Mouse (Mus musculus) gastrocnemius, adult 2 months (tissue): ENCODE measurements around the gene Ank2. TPM values are rescaled to one million over a fixed set of nuclear protein-coding genes. Genes with fewer than 3 reads are reported as not detected.

ENCODE experiments used
- DNase-seq: peaks from one replicate; pipeline ENCODE4 v3.0.0; 2022
- H3K27ac ChIP-seq: fragments of 200-600 bp; 2 replicates; pipeline ENCODE4 v1.8.1; 2022; ENCODE audit warnings: mild to moderate bottlenecking
- H3K4me3 ChIP-seq: fragments of 200-600 bp; 2 replicates; pipeline ENCODE4 v1.8.1; 2022; ENCODE audit warnings: mild to moderate bottlenecking, moderate library complexity
- CTCF ChIP-seq: fragments of 200-600 bp; IDR thresholded peaks from 2 replicates; pipeline ENCODE4 v1.8.1; 2022; ENCODE audit warnings: antibody characterized with exemption, mild to moderate bottlenecking, moderate library complexity
- intact Hi-C: fragments of 180-260 bp; cut with DNase I; formaldehyde crosslinking; loops from one replicate; pipeline ENCODE4 v1.15.1; 2025
- total RNA-seq, 2 experiments: library from RNA; stranded (reverse); gene quantifications; 2 replicates each; pipeline ENCODE4 v1.2.3; 2021

Gene Ank2
- total RNA-seq, 2 experiments from 2014 or later, result 94.5 to 154 TPM

DNA sequence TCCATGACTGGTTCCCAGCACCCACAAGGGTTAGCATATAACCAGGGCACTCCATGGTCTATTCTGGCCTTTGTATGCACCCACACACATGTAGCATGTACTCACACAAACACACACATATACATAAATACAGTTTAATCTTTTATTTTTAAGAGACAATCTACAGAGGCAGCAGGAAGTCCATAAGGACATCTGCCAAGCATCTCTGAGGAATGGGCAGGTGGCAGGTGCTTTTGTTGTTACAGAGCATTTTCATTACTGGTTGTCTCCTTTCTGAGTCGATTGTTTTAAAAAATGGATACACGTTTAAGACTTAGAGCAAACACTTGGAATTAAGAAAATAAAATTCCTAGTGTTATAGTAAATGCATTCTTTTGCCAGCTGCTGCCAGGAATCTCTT is 390.7 kb downstream of the Ank2 start:
- TF ChIP-seq CTCF, result no peak
- Histone ChIP-seq H3K4me3 (no peak overlapping the region), H3K27ac (no peak overlapping the region)
- intact Hi-C loops, result no loop called here
- DNase-seq, result no peak

DNA sequence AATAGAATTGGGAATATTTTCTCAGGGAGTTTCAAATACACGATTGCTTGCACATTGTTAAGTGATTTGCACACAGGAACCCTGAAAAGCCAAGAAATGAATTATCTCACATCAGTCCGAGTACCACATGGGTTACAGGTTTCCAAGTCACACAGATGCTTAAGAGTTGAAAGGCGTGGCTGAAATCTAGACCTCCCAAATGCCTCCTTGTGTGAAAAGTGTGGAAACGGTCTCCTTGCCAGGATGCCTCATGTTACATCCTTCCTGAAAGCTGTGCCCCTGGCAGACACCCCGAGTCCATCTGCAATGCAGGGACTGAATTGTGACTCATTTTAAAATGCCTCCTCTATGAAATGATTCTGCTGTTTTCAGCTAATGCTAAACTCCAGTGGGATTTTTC is 391.9 kb downstream of the Ank2 start:
- TF ChIP-seq CTCF, result no peak
- DNase-seq, result peak; percentile 63
- H3K27ac ChIP-seq, result no peak overlapping the region
- intact Hi-C loops, result no loop called here
- no peak overlapping the region for H3K4me3 ChIP-seq

DNA sequence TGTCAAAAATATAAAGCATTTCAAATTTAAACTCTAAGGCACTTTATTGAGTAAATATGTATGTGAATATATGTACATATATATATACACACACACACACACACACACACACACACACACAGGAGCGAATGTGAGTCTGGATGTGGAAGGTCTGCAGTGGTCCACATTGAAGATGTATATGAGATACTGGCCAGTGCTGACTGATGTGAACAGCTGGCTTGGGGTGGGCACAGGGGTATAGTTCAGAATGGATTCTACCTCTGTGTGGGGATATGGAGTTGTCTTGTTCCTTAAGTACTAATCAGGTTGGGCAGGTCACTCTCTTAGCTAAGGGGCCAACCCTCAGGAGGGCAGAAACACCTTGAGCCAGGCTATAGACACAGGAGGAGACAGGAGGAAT is 397.8 kb downstream of the Ank2 start:
- H3K27ac ChIP-seq, result no peak overlapping the region
- TF ChIP-seq CTCF, result no peak
- no peak for DNase-seq
- intact Hi-C loops, result no loop called here
- H3K4me3 ChIP-seq, result no peak overlapping the region

- intact Hi-C loops, result no loop called here
- no peak for DNase-seq
- Histone ChIP-seq H3K4me3 (no peak overlapping the region), H3K27ac (no peak overlapping the region)
- TF ChIP-seq CTCF, result no peak
Measured at GRCm38 (mm10) chr3:127097745-127098144, 401.4 kb downstream of the Ank2 start.

- no peak for TF ChIP-seq CTCF
- Histone ChIP-seq H3K27ac (no peak overlapping the region), H3K4me3 (no peak overlapping the region)
- no peak for DNase-seq
- intact Hi-C loops, result no loop called here
Measured at GRCm38 (mm10) chr3:127097106-127097505, 402.0 kb downstream of the Ank2 start.

DNA sequence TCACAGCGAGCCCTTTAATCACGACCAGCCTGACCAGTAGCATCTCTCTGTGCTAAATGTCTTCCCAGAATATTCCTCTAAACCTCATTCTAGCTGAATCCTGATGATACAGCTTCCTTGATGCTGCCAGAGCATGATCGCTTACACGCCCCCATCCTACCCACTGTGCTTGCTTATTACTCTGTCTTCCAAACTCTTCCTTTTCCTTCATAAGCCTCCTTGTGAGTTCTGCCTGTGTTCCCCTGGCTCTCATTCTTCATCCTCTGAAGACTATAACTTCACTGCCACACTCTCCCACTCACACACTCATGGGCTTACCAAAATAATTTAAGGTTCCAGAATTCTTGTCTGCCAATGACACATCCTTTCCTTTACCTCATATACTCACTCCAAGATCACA is 405.5 kb downstream of the Ank2 start:
- no peak overlapping the region for H3K4me3 ChIP-seq
- no peak for TF ChIP-seq CTCF
- no peak overlapping the region for H3K27ac ChIP-seq
- intact Hi-C loops, result no loop called here
- no peak for DNase-seq

GRCm38 (mm10) chr3:127087574-127087973 is 411.6 kb downstream of the Ank2 start:
- intact Hi-C loops, result no loop called here
- no peak for DNase-seq
- H3K27ac ChIP-seq, result no peak overlapping the region

DNA sequence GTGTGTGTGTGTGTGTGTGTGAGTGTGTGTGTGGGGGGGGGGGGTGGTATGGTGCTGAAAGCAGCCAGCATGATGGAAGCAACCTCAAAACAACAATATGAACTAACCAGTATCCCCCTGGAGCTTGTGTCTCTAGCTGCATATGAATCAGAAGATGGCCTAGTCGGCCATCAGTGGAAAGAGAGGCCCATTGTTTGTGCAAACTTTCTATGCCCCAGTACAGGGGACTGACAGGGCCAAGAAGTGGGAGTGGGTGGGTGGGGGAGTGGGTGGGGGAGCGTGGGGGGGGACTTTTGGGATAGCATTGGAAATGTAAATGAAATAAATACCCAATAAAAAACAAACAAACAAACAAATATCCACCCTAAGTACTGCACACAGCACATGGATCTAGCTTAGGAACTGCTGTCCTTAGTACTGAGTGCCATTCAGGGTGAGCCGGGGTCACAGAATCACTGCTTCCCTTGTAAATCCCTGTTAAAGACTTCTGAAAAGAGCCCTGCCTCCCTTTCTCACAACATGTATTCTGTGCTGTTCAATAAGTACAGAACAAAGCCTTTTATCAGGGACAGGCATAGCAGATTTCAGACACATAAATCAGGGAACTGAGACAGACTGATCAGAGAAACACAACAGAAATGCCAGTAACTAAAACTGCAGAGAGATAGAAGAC is 412.2 kb downstream of the Ank2 start:
- H3K4me3 ChIP-seq, result no peak overlapping the region
- DNase-seq, result no peak
- intact Hi-C loops, result no loop called here
- no peak for TF ChIP-seq CTCF
- no peak overlapping the region for H3K27ac ChIP-seq

More at GRCm38 (mm10) chr3:127087574-127087973, 411.6 kb downstream of the Ank2 start:
- no peak for TF ChIP-seq CTCF
- no peak overlapping the region for H3K4me3 ChIP-seq

DNA sequence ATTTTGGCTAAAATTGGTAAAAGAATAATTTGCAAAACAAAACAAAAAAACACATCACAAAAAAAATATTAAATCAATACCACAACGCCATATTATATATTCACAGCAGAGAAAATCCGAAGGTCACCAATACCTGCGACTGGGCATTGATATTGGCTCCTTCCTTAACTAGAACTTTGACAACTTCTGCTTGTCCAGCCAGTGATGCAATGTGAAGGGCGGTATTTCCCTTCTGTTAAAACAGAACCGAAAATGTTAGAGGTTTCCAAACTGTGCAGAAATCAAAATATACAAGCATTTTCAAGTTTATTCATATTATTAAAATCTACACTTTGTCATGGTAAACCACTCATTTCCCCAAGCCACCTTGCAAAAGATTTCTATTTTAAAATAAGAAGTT is 421.8 kb downstream of the Ank2 start:
- TF ChIP-seq CTCF, result no peak
- intact Hi-C loops, result no loop called here
- Histone ChIP-seq H3K27ac (no peak overlapping the region), H3K4me3 (no peak overlapping the region)
- DNase-seq, result no peak

GRCm38 (mm10) chr3:127075531-127076280 is 423.4 kb downstream of the Ank2 start:
- intact Hi-C loops, result no loop called here
- H3K4me3 ChIP-seq, result no peak overlapping the region
- TF ChIP-seq CTCF, result no peak
- H3K27ac ChIP-seq, result no peak overlapping the region
- no peak for DNase-seq

- peak; percentile 56 for DNase-seq
- intact Hi-C loops, result no loop called here
- H3K27ac ChIP-seq, result no peak overlapping the region
- H3K4me3 ChIP-seq, result no peak overlapping the region
- no peak for TF ChIP-seq CTCF
Measured at GRCm38 (mm10) chr3:127071471-127071870, 427.7 kb downstream of the Ank2 start.

- no peak for TF ChIP-seq CTCF
- no peak for DNase-seq
- intact Hi-C loops, result no loop called here
- no peak overlapping the region for H3K27ac ChIP-seq
- H3K4me3 ChIP-seq, result no peak overlapping the region
Measured at GRCm38 (mm10) chr3:127063654-127064386, 435.3 kb downstream of the Ank2 start.

GRCm38 (mm10) chr3:127059671-127060070 is 439.5 kb downstream of the Ank2 start:
- DNase-seq, result no peak
- intact Hi-C loops, result no loop called here
- TF ChIP-seq CTCF, result no peak

More at GRCm38 (mm10) chr3:127059671-127060070, 439.5 kb downstream of the Ank2 start:
- no peak overlapping the region for H3K4me3 ChIP-seq
- H3K27ac ChIP-seq, result no peak overlapping the region
